Mouse (Mus musculus): ENCODE results near the gene Abcb6. TPM values are rescaled to one million over a fixed set of nuclear protein-coding genes. Genes with fewer than 3 reads are reported as not detected.

Gene Abcb6
- total RNA-seq, 2 experiments from 2014 or later: 2.5 to 5.3 TPM

Other genes with a start within 250 kb of the Abcb6 start
- gene Cfap65, start 244.8 kb downstream of the Abcb6 start, total RNA-seq (2015): not detected in 2 replicates
- gene Cfap65, start 244.8 kb downstream of the Abcb6 start, total RNA-seq (2017): not detected in 2 replicates
- gene Ihh, start 228.7 kb downstream of the Abcb6 start, total RNA-seq (2015): 0.11 TPM in 1 of 2 replicates, not detected in the other
- not detected in 2 replicates for gene Ihh, start 228.7 kb downstream of the Abcb6 start, total RNA-seq (2017)
- gene Nhej1, start 55.2 kb downstream of the Abcb6 start, total RNA-seq (2015): 6.5 and 11.0 TPM in 2 replicates
- gene Nhej1, start 55.2 kb downstream of the Abcb6 start, total RNA-seq (2017): 8.2 and 9.9 TPM in 2 replicates
- 0.31 TPM in 1 of 2 replicates, not detected in the other for gene Slc23a3, start 46.5 kb downstream of the Abcb6 start, total RNA-seq (2015)
- gene Slc23a3, start 46.5 kb downstream of the Abcb6 start, total RNA-seq (2017): not detected in 2 replicates
- 31.1 and 32.0 TPM in 2 replicates for gene Cnppd1, start 37.7 kb downstream of the Abcb6 start, total RNA-seq (2015)
- 50.6 and 74.5 TPM in 2 replicates for gene Cnppd1, start 37.7 kb downstream of the Abcb6 start, total RNA-seq (2017)
- gene Retreg2, start 37.6 kb downstream of the Abcb6 start, total RNA-seq (2015): 34.9 and 37.0 TPM in 2 replicates
- 34.8 and 35.9 TPM in 2 replicates for gene Retreg2, start 37.6 kb downstream of the Abcb6 start, total RNA-seq (2017)
- 36.3 and 39.0 TPM in 2 replicates for gene Zfand2b, start 11.7 kb downstream of the Abcb6 start, total RNA-seq (2015)
- 44.0 and 47.4 TPM in 2 replicates for gene Zfand2b, start 11.7 kb downstream of the Abcb6 start, total RNA-seq (2017)
- gene Ankzf1, start 11.8 kb upstream of the Abcb6 start, total RNA-seq (2015): 6.2 and 7.6 TPM in 2 replicates
- 24.5 and 24.6 TPM in 2 replicates for gene Ankzf1, start 11.8 kb upstream of the Abcb6 start, total RNA-seq (2017)
- 26.7 and 34.8 TPM in 2 replicates for gene Atg9a, start 11.8 kb upstream of the Abcb6 start, total RNA-seq (2015)
- gene Atg9a, start 11.8 kb upstream of the Abcb6 start, total RNA-seq (2017): 12.8 and 21.3 TPM in 2 replicates
- gene Glb1l, start 30.4 kb upstream of the Abcb6 start, total RNA-seq (2015): 7.5 and 8.2 TPM in 2 replicates
- gene Glb1l, start 30.4 kb upstream of the Abcb6 start, total RNA-seq (2017): 6.7 and 12.2 TPM in 2 replicates
- 99.9 and 101 TPM in 2 replicates for gene Stk16, start 30.4 kb upstream of the Abcb6 start, total RNA-seq (2015)
- 71.1 and 84.6 TPM in 2 replicates for gene Stk16, start 30.4 kb upstream of the Abcb6 start, total RNA-seq (2017)
- 373 and 391 TPM in 2 replicates for gene Tuba4a, start 39.5 kb upstream of the Abcb6 start, total RNA-seq (2015)
- 160 and 168 TPM in 2 replicates for gene Tuba4a, start 39.5 kb upstream of the Abcb6 start, total RNA-seq (2017)
- not detected in 2 replicates for gene A630095N17Rik, start 51.7 kb upstream of the Abcb6 start, total RNA-seq (2015)
- not detected in 2 replicates for gene A630095N17Rik, start 51.7 kb upstream of the Abcb6 start, total RNA-seq (2017)
- gene Dnajb2, start 56.0 kb upstream of the Abcb6 start, total RNA-seq (2015): 1.9 and 2.6 TPM in 2 replicates
- 5.9 and 7.3 TPM in 2 replicates for gene Dnajb2, start 56.0 kb upstream of the Abcb6 start, total RNA-seq (2017)
- not detected in 2 replicates for gene Ptprn, start 84.1 kb upstream of the Abcb6 start, total RNA-seq (2015)
- not detected in 2 replicates for gene Ptprn, start 84.1 kb upstream of the Abcb6 start, total RNA-seq (2017)
- not detected in 2 replicates for gene Resp18, start 98.0 kb upstream of the Abcb6 start, total RNA-seq (2015)
- gene Resp18, start 98.0 kb upstream of the Abcb6 start, total RNA-seq (2017): not detected in 2 replicates
- 26.2 and 32.0 TPM in 2 replicates for gene Dnpep, start 137.6 kb upstream of the Abcb6 start, total RNA-seq (2015)
- 31.1 and 35.9 TPM in 2 replicates for gene Dnpep, start 137.6 kb upstream of the Abcb6 start, total RNA-seq (2017)
- not detected in 2 replicates for gene Des, start 179.9 kb upstream of the Abcb6 start, total RNA-seq (2015)
- gene Des, start 179.9 kb upstream of the Abcb6 start, total RNA-seq (2017): not detected in 2 replicates
- not detected in 2 replicates for gene Speg, start 194.9 kb upstream of the Abcb6 start, total RNA-seq (2015)
- 0.11 TPM in 1 of 2 replicates, not detected in the other for gene Speg, start 194.9 kb upstream of the Abcb6 start, total RNA-seq (2017)

Data from megakaryocyte, adult 5-6 weeks (primary cell).